Comparison of ENCODE assay signal across 8 mouse cellular contexts in the genomic region with DNA sequence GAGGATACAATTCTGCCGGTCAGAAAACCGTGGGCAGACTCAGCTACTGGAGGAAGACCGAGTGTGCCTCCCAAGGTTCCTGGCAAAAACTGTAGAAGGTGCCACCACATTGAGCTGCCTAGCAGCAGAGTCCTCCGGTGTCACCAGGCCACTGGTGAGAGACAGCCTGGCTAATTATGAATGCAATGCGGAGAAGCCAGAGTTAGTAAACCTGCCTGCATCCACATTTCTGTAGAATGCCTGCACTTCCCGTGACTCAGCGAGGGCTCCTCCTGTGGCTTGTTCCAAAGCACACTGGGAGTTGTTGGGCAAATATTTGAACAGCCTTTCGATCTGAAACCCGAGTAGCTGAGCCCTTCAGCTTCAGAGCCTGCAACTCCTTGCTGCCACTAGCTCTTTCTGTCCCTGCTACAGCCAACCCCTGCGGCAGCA. TPM values are rescaled to one million over a fixed set of nuclear protein-coding genes. Genes with fewer than 3 reads are reported as not detected.
DNase-seq lines count a peak whose midpoint lies in the region; ATAC-seq lines count a peak whose summit lies in the region.

No protein-coding gene starts in this region.

- DNase-seq in 3T3-L1 (ENCODE audit: low read depth, low spot score): peak; percentile 88
- DNase-seq in Muller cell, postnatal 12 days (ENCODE audit: inconsistent ontology term): peak; percentile 83
- peak; percentile 51 for DNase-seq in kidney, postnatal 14 days
- DNase-seq in right cerebral cortex, postnatal 10 days (ENCODE audit: low spot score in 2 of 2): peak; percentile 32 to 36

- peak overlapping the region; percentile 88 for H3K27ac ChIP-seq in embryonic facial prominence, embryonic 13.5 days
- peak overlapping the region; percentile 92 for H3K27ac ChIP-seq in heart, embryonic 12.5 days (ENCODE audit: poor library complexity, severe bottlenecking)
- H3K27ac ChIP-seq in lung, embryonic 15.5 days: peak overlapping the region; percentile 92

- peak overlapping the region; percentile 16; the same call in 1 of the 2 replicates for H3K9ac ChIP-seq in embryonic facial prominence, embryonic 13.5 days
- peak overlapping the region; percentile 64 for H3K9ac ChIP-seq in heart, embryonic 12.5 days
- H3K9ac ChIP-seq in lung, embryonic 15.5 days: peak overlapping the region; percentile 14; the same call in 1 of the 2 replicates

- H3K27me3 ChIP-seq in embryonic facial prominence, embryonic 13.5 days: no peaks in the 10 kb centered on the region
- no peaks in the 10 kb centered on the region for H3K27me3 ChIP-seq in heart, embryonic 12.5 days (replicated peaks)
- no peaks in the 10 kb centered on the region for H3K27me3 ChIP-seq in lung, embryonic 15.5 days

- WGBS in embryonic facial prominence, embryonic 13.5 days: 25% methylated on average over 10 of the region's 10 CpGs
- 26% methylated on average over 10 of the region's 10 CpGs for WGBS in heart, embryonic 12.5 days
- WGBS in lung, embryonic 15.5 days: 14% methylated on average over 10 of the region's 10 CpGs

- H3K9me3 ChIP-seq in embryonic facial prominence, embryonic 13.5 days: no peaks in the 10 kb centered on the region
- no peaks in the 10 kb centered on the region for H3K9me3 ChIP-seq in heart, embryonic 12.5 days (replicated peaks)
- H3K9me3 ChIP-seq in lung, embryonic 15.5 days: no peaks in the 10 kb centered on the region

- no peaks in the 10 kb centered on the region for H3K36me3 ChIP-seq in embryonic facial prominence, embryonic 13.5 days
- no peaks in the 10 kb centered on the region for H3K36me3 ChIP-seq in heart, embryonic 12.5 days
- no peaks in the 10 kb centered on the region for H3K36me3 ChIP-seq in lung, embryonic 15.5 days

- no peak overlapping the region for H3K4me3 ChIP-seq in embryonic facial prominence, embryonic 13.5 days
- peak overlapping the region; percentile 33 for H3K4me3 ChIP-seq in heart, embryonic 12.5 days
- no peak overlapping the region for H3K4me3 ChIP-seq in lung, embryonic 15.5 days

- peaks cover 30% of the 10 kb centered on the region for H3K4me1 ChIP-seq in embryonic facial prominence, embryonic 13.5 days
- H3K4me1 ChIP-seq in heart, embryonic 12.5 days (replicated peaks): peaks cover 35% of the 10 kb centered on the region
- H3K4me1 ChIP-seq in lung, embryonic 15.5 days: peaks cover 32% of the 10 kb centered on the region

- no peak for ATAC-seq in embryonic facial prominence, embryonic 13.5 days (ENCODE audit: insufficient number of reproducible peaks, insufficient read depth, low FRiP score, low TSS enrichment, low read depth)
- no peak for ATAC-seq in heart, embryonic 12.5 days (ENCODE audit: insufficient number of reproducible peaks, low FRiP score)
- peak; percentile 64; the same call in 1 of the 2 replicates for ATAC-seq in lung, embryonic 15.5 days (ENCODE audit: borderline replicate concordance, extremely low read depth, low FRiP score, low TSS enrichment)
- no peak for ATAC-seq in inflammation-experienced regulatory T-cells, adult 6 months

- peak overlapping the region; percentile 51 for H3K4me2 ChIP-seq in embryonic facial prominence, embryonic 13.5 days
- peak overlapping the region; percentile 68 for H3K4me2 ChIP-seq in heart, embryonic 12.5 days
- peak overlapping the region; percentile 51 for H3K4me2 ChIP-seq in lung, embryonic 15.5 days

RNA-seq across cellular contexts. Expression of gene Vcpkmt, which starts 45.6 kb away (rescaled TPM):
- 30.8 and 36.9 TPM in 2 replicates for polyA plus RNA-seq in embryonic facial prominence, embryonic 13.5 days (2015; fragmentation: Nextera tagmentation; extraction: Ambion mirVana)
- 19.2 and 21.4 TPM in 2 replicates for polyA plus RNA-seq in heart, embryonic 12.5 days (2016; fragmentation: Nextera tagmentation; extraction: Ambion mirVana)
- 23.4 and 24.3 TPM in 2 replicates for polyA plus RNA-seq in lung, embryonic 15.5 days (2015; fragmentation: Nextera tagmentation; extraction: Ambion mirVana)
- 10 to 100 TPM; 12.5 to 22.1 (median 14.0) TPM for polyA plus RNA-seq in inflammation-experienced regulatory T-cells, adult 6 months (2017; shearing (Covaris generic))

Comparison
In these comparisons a context has a peak if more than half of its experiments do, and no peak if none do; other contexts are left out.
1. DNase-seq: peak in every context shown above with its lines; median percentile 88 in 3T3-L1; 83 in Muller cell, postnatal 12 days; 51 in kidney, postnatal 14 days; 34 in right cerebral cortex, postnatal 10 days.
2. H3K9ac ChIP-seq: peak in every context shown above with its lines; median percentile 64 in heart, embryonic 12.5 days; 16 in embryonic facial prominence, embryonic 13.5 days; 14 in lung, embryonic 15.5 days.